Mouse (Mus musculus) myocyte (in vitro differentiated cells): ENCODE measurements around the gene Lrrc4c. TPM values are rescaled to one million over a fixed set of nuclear protein-coding genes. Genes with fewer than 3 reads are reported as not detected.
A peak's percentile ranks its signal among the peaks of the same experiment; 100 is the strongest.

Experiments
- H3K27me3 ChIP-seq: one replicate; pipeline ENCODE4 v1.6.1; 2011; ENCODE audit not compliant: control insufficient read depth, insufficient read depth, insufficient read length
- H3K36me3 ChIP-seq: one replicate; pipeline ENCODE4 v1.6.1; 2011; ENCODE audit not compliant: control insufficient read depth, insufficient read depth
- H3K4me2 ChIP-seq: one replicate; pipeline ENCODE4 v1.6.1; 2011; ENCODE audit warnings: low read depth, control low read depth
- H3K4me3 ChIP-seq: one replicate; pipeline ENCODE4 v1.5.1; 2011; ENCODE audit warnings: mild to moderate bottlenecking, control low read depth, moderate library complexity
- H3K79me2 ChIP-seq: one replicate; pipeline ENCODE4 v1.6.1; 2011; ENCODE audit not compliant: control insufficient read depth, insufficient read depth
- H3ac ChIP-seq: one replicate; pipeline ENCODE4 v1.6.1; 2011; ENCODE audit not compliant: control insufficient read depth, insufficient read length
- CEBPB ChIP-seq: IDR thresholded peaks from 2 replicates; pipeline ENCODE4 v1.6.1; 2011; ENCODE audit warnings: mild to moderate bottlenecking, moderate library complexity; ENCODE audit not compliant: poor library complexity, insufficient read depth, severe bottlenecking
- E2F4 ChIP-seq: IDR thresholded peaks from one replicate; pipeline ENCODE4 v1.6.1; 2011; ENCODE audit warnings: mild to moderate bottlenecking, control low read depth, moderate library complexity; ENCODE audit not compliant: insufficient read depth
- MAX ChIP-seq: IDR thresholded peaks from one replicate; pipeline ENCODE4 v1.6.1; 2011; ENCODE audit warnings: low read depth, mild to moderate bottlenecking, control low read depth
- MYOD1 ChIP-seq, 3 experiments: IDR thresholded peaks; one replicate each; pipeline ENCODE4 v1.6.1; 2011; ENCODE audit warnings: control low read depth in 2 of 3, low read depth in 2 of 3, mild to moderate bottlenecking in 2 of 3, moderate library complexity in 1 of 3; ENCODE audit not compliant: insufficient read length in 2 of 3, control insufficient read depth in 1 of 3
- MYOG ChIP-seq, 3 experiments: IDR thresholded peaks; one replicate each; pipeline ENCODE4 v1.6.1; 2011; ENCODE audit warnings: control low read depth in 2 of 3, low read depth in 2 of 3, mild to moderate bottlenecking in 2 of 3; ENCODE audit not compliant: insufficient read length in 2 of 3, control insufficient read depth in 1 of 3, insufficient read depth in 1 of 3
- POLR2A ChIP-seq: IDR thresholded peaks from one replicate; pipeline ENCODE4 v1.6.1; 2011; ENCODE audit warnings: low read depth, mild to moderate bottlenecking, control low read depth, moderate library complexity; ENCODE audit not compliant: insufficient read length
- POLR2AphosphoS2 ChIP-seq: IDR thresholded peaks from one replicate; pipeline ENCODE4 v1.6.1; 2011; ENCODE audit warnings: low read depth, control low read depth; ENCODE audit not compliant: insufficient read length
- REST ChIP-seq: IDR thresholded peaks from one replicate; pipeline ENCODE4 v1.6.1; 2011; ENCODE audit warnings: mild to moderate bottlenecking, control low read depth, moderate library complexity; ENCODE audit not compliant: insufficient read depth, insufficient read length
- SRF ChIP-seq: IDR thresholded peaks from one replicate; pipeline ENCODE4 v1.6.1; 2011; ENCODE audit warnings: low read depth; ENCODE audit not compliant: control insufficient read depth, insufficient read length
- TCF12 ChIP-seq: IDR thresholded peaks from one replicate; pipeline ENCODE4 v1.6.1; 2011; ENCODE audit warnings: mild to moderate bottlenecking, control low read depth; ENCODE audit not compliant: poor library complexity, insufficient read depth, severe bottlenecking
- TCF3 ChIP-seq: IDR thresholded peaks from one replicate; pipeline ENCODE4 v1.6.1; 2011; ENCODE audit warnings: low read depth, control low read depth; ENCODE audit not compliant: insufficient read length
- USF1 ChIP-seq: IDR thresholded peaks from one replicate; pipeline ENCODE4 v1.6.1; 2011; ENCODE audit warnings: low read depth, mild to moderate bottlenecking, control low read depth, moderate library complexity
- polyA plus RNA-seq: library from polyadenylated mRNA; unstranded; fragments of >200 nt; fragmentation: generic; extraction: Trizol; gene quantifications from one replicate; pipeline ENCODE4 v1.2.1, GENCODE M21; 2012; ENCODE audit warnings: missing spikeins

The Lrrc4c gene
- polyA plus RNA-seq, 1 experiment = 1.1 TPM

GRCm38 (mm10) chr2:96499116-96499882 lies 181.3 kb downstream of the Lrrc4c start:
- no peak for TF ChIP-seq USF1
- TF ChIP-seq TCF12 = no peak
- no peak for TF ChIP-seq REST
- no peak for TF ChIP-seq MYOG (IDR thresholded peaks at IDR 0.05; ENCODE audit: control insufficient read depth in 1 of 3, insufficient read depth in 1 of 3, insufficient read length in 2 of 3, low read depth in 2 of 3)
- no peak for TF ChIP-seq CEBPB
- TF ChIP-seq POLR2AphosphoS2 = no peak
- no peak for TF ChIP-seq E2F4
- TF ChIP-seq SRF = no peak
- TF ChIP-seq MYOD1 (IDR thresholded peaks at IDR 0.05; ENCODE audit: control insufficient read depth in 1 of 3, insufficient read length in 2 of 3, low read depth in 2 of 3) = no peak
- TF ChIP-seq POLR2A = no peak
- TF ChIP-seq TCF3 = no peak
- no peak for TF ChIP-seq MAX
- no peak overlapping the region for H3ac ChIP-seq
- H3K79me2 ChIP-seq = no peaks in the 10 kb centered on the region
- no peak overlapping the region for H3K4me3 ChIP-seq
- no peak overlapping the region for H3K4me2 ChIP-seq
- no peaks in the 10 kb centered on the region for H3K27me3 ChIP-seq
- H3K36me3 ChIP-seq = no peaks in the 10 kb centered on the region

GRCm38 (mm10) chr2:96504140-96504539 lies 186.2 kb downstream of the Lrrc4c start:
- Histone ChIP-seq H3K27me3 (no peaks in the 10 kb centered on the region), H3K4me3 (no peak overlapping the region), H3ac (no peak overlapping the region), H3K4me2 (peak overlapping the region; percentile 47), H3K79me2 (no peaks in the 10 kb centered on the region), H3K36me3 (no peaks in the 10 kb centered on the region)
- TF ChIP-seq TCF3 = no peak
- TF ChIP-seq E2F4 = no peak
- no peak for TF ChIP-seq POLR2A
- TF ChIP-seq POLR2AphosphoS2 = no peak
- no peak for TF ChIP-seq MYOG (IDR thresholded peaks at IDR 0.05; ENCODE audit: control insufficient read depth in 1 of 3, insufficient read depth in 1 of 3, insufficient read length in 2 of 3, low read depth in 2 of 3)
- no peak for TF ChIP-seq MYOD1 (IDR thresholded peaks at IDR 0.05; ENCODE audit: control insufficient read depth in 1 of 3, insufficient read length in 2 of 3, low read depth in 2 of 3)
- TF ChIP-seq CEBPB = no peak
- no peak for TF ChIP-seq SRF
- no peak for TF ChIP-seq TCF12
- no peak for TF ChIP-seq USF1
- no peak for TF ChIP-seq MAX
- TF ChIP-seq REST = no peak

- no peak overlapping the region for H3K4me3 ChIP-seq
- no peaks in the 10 kb centered on the region for H3K79me2 ChIP-seq
- no peaks in the 10 kb centered on the region for H3K27me3 ChIP-seq
- no peaks in the 10 kb centered on the region for H3K36me3 ChIP-seq
- H3ac ChIP-seq = no peak overlapping the region
- no peak overlapping the region for H3K4me2 ChIP-seq
- no peak for TF ChIP-seq MAX
- TF ChIP-seq POLR2A = no peak
- TF ChIP-seq MYOG (IDR thresholded peaks at IDR 0.05; ENCODE audit: control insufficient read depth in 1 of 3, insufficient read depth in 1 of 3, insufficient read length in 2 of 3, low read depth in 2 of 3) = no peak
- TF ChIP-seq TCF3 = no peak
- TF ChIP-seq REST = no peak
- no peak for TF ChIP-seq CEBPB
- TF ChIP-seq E2F4 = no peak
- no peak for TF ChIP-seq POLR2AphosphoS2
- TF ChIP-seq TCF12 = no peak
- no peak for TF ChIP-seq MYOD1 (IDR thresholded peaks at IDR 0.05; ENCODE audit: control insufficient read depth in 1 of 3, insufficient read length in 2 of 3, low read depth in 2 of 3)
- no peak for TF ChIP-seq SRF
- TF ChIP-seq USF1 = no peak
Measured at GRCm38 (mm10) chr2:96505641-96506040, 187.7 kb downstream of the Lrrc4c start.

GRCm38 (mm10) chr2:96508991-96509390 lies 191.0 kb downstream of the Lrrc4c start:
- H3K36me3 ChIP-seq = no peaks in the 10 kb centered on the region
- TF ChIP-seq USF1 = no peak
- no peak for TF ChIP-seq E2F4
- TF ChIP-seq REST = no peak
- no peak for TF ChIP-seq POLR2AphosphoS2
- no peak for TF ChIP-seq TCF3
- TF ChIP-seq SRF = no peak
- no peak for TF ChIP-seq TCF12
- no peak for TF ChIP-seq MYOG (IDR thresholded peaks at IDR 0.05; ENCODE audit: control insufficient read depth in 1 of 3, insufficient read depth in 1 of 3, insufficient read length in 2 of 3, low read depth in 2 of 3)
- no peak for TF ChIP-seq CEBPB
- no peak for TF ChIP-seq MAX
- no peak for TF ChIP-seq MYOD1 (IDR thresholded peaks at IDR 0.05; ENCODE audit: control insufficient read depth in 1 of 3, insufficient read length in 2 of 3, low read depth in 2 of 3)
- no peak for TF ChIP-seq POLR2A
- no peaks in the 10 kb centered on the region for H3K79me2 ChIP-seq
- H3K4me2 ChIP-seq = no peak overlapping the region
- no peaks in the 10 kb centered on the region for H3K27me3 ChIP-seq
- H3K4me3 ChIP-seq = no peak overlapping the region
- H3ac ChIP-seq = no peak overlapping the region
